Mouse (Mus musculus) E14TG2a.4 (cell line): ENCODE results near the gene Bsg.
A peak's percentile ranks its signal among the peaks of the same experiment; 100 is the strongest.

Experiments
- CTCF ChIP-seq: conservative IDR thresholded peaks from 2 replicates; pipeline ENCODE4 v1.5.1; 2014; ENCODE audit warnings: low read length
- NANOG ChIP-seq: IDR thresholded peaks from 2 replicates; pipeline ENCODE4 v1.6.1; 2014; ENCODE audit warnings: borderline replicate concordance, low read length, mixed read lengths
- POU5F1 ChIP-seq: IDR thresholded peaks from 2 replicates; pipeline ENCODE4 v1.6.1; 2014; ENCODE audit warnings: low read length, borderline replicate concordance

- TF ChIP-seq CTCF (peak; percentile 71), NANOG (no peak), POU5F1 (no peak)
These were observed 44.0 kb upstream of the Bsg start for GRCm38 (mm10) chr10:79660298-79660697.
